Mouse (Mus musculus) lung, postnatal 0 days (tissue): ENCODE measurements around the gene Gm20388.

Source experiments
- CTCF ChIP-seq: IDR thresholded peaks from 2 replicates; pipeline ENCODE4 v1.5.1; 2016; ENCODE audit warnings: antibody characterized with exemption, mild to moderate bottlenecking
- EP300 ChIP-seq: IDR thresholded peaks from 2 replicates; pipeline ENCODE4 v1.6.1; 2016; ENCODE audit warnings: antibody characterized with exemption, mild to moderate bottlenecking, control low read depth

GRCm38 (mm10) chr8:122665667-122666316 lies 2755.2 kb downstream of the Gm20388 start:
- TF ChIP-seq EP300, result no peak; the same call in none of the 2 replicates
- TF ChIP-seq CTCF, result no peak
